Mouse (Mus musculus) kidney, postnatal 25 days (tissue): ENCODE results near the gene Itpkc.

Experiments used
- DNase-seq, 2 experiments: peaks; one replicate each; pipeline ENCODE4 v3.0.0; 2021; ENCODE audit warnings: mixed read lengths in 2 of 2

Itpkc gene

DNA sequence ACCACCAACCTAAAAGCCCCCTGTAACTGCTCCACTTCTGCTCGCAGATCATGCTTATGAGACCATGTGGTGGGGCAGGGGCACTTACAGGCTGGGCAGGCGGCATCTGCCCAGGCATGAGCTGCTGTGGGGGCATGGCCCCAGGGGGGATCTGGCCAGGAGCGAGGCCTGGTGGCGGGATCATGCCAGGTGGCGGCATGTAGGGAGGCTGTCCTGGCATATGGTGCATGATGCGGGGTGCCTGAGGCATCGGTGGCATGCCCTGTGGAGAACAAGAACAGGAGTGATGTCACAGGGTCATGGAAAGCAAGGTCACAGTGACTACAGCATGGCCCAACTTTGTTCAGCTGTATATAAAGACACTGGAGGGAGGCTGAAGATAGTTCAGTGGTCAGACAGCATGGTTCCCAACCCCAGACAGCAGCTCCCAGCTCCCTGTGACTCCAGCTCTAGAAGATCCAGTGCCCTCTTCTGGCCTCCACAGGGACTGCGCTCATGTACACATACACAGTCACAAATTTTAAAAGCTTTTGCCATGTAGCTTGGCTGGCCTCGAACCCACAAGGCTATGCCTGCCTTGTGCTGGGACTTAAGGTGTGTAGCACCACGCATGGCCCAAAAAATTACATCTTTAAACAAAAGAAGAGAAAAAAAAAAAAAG, 39.1 kb downstream of the Itpkc start:
- DNase-seq = peak in 1 of 2 experiments; percentile 25

DNA sequence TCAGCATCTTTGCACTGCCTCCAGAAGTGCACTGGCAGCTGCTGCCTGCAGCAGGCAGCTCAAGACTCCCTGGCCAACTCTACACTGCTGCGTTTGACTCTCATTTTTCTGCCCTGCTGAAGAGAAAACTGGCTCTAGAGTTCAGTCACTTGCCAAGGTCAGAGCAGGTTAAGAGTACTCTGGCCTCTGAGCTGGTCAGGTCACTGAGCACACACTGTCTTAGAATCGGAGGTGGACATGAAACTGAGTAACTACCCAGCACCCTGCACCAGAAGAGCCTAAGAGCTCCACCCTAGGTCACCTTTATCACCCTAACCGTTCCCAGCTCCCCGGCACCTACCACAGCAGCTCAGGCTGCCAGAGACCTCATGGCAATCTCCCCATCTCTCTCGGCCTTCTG, 42.5 kb downstream of the Itpkc start:
- DNase-seq = peak in 1 of 2 experiments; percentile 49

DNA sequence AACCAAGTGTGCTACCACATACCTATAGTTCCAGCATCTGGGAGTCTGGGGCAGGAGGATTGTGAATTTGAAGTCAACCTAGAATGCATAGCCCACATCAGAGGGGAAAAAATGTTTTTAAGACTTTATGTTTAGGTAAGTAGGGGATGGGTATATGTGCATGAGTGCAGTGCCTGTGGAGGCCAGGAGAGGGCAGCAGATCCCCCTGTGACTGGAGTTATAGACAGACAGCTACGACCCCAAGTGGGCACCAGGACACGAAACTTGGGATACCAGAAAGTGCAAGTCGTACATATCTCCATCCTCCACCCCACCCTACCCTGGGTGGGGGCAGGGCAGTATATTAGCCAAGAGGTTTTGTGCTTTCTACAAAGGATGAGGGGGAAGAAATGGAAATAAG, 43.5 kb downstream of the Itpkc start:
- DNase-seq = peak; percentile 44 to 47

- no peak for DNase-seq
Observed at GRCm38 (mm10) chr7:27182498-27182897, 46.0 kb downstream of the Itpkc start.

- no peak for DNase-seq
Observed at GRCm38 (mm10) chr7:27180837-27181695, 47.4 kb downstream of the Itpkc start, which contains the start of the genes Gm21983 and Mia. Gene Gm21983 (minus strand): TSS chr7:27181086. Gene Mia (minus strand): TSS chr7:27181157.

GRCm38 (mm10) chr7:27180036-27180435, 48.4 kb downstream of the Itpkc start:
- peak; percentile 93 for DNase-seq

DNA sequence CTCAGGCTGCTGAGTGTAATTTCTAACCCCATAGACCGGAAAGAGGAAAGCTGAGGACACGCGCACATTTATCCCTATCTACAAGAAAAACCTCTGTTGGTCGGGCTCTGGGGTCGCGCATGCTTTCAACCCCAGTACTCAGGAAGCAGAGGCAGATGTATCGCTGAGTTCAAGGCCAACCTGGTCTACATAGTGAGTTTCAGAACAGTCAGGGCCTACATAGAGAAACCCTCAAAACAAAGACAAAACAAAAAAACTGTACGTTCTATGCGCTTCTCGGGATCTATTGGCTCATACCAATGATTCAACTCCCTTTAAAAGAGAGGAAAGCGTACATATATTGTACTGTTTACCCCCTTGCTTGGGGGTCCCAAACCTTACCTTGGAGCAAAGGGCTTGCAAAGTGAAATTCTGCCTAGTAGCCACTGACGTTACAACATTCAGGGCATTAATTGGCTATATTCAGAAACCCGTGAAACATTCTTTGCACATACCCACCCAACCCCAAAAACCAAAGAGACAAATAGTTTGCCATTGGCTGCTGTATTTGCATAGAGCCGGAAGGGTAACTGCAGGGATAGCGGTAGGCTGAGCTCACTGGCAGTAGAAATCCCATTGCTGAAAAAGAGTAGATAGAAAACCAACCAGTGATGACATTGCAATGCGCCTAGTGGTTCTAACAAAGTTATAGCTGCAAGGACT, 49.1 kb downstream of the Itpkc start:
- DNase-seq = no peak

- peak; percentile 100 for DNase-seq
Observed at GRCm38 (mm10) chr7:27178324-27179216, 49.9 kb downstream of the Itpkc start, which contains the start of gene Rab4b. Gene Rab4b (minus strand): TSS chr7:27178896.

- DNase-seq = no peak
Observed at GRCm38 (mm10) chr7:27177942-27178323, 50.5 kb downstream of the Itpkc start.

GRCm38 (mm10) chr7:27174896-27175295, 53.6 kb downstream of the Itpkc start:
- no peak for DNase-seq

- no peak for DNase-seq
Observed at GRCm38 (mm10) chr7:27174496-27174895, 54.0 kb downstream of the Itpkc start.

DNA sequence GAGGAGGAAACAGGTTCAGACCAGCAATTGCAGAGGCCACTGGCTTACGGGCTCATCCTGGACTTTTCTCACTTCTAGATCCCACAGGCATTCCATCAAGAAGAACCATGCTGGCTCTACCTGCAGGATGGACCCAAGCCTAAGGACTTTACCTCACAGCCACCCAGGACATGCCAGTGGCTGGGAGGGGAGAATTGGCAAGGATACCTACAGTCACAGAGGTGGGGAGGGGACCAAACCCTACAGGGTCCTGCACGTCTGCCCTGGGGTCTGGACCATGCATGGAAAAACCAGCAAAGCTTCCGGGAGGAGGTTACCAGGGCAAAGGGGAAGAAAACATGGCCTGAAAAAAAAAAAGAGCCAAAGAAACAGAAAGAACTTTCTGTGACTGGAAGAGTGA, 57.5 kb downstream of the Itpkc start:
- no peak for DNase-seq

DNA sequence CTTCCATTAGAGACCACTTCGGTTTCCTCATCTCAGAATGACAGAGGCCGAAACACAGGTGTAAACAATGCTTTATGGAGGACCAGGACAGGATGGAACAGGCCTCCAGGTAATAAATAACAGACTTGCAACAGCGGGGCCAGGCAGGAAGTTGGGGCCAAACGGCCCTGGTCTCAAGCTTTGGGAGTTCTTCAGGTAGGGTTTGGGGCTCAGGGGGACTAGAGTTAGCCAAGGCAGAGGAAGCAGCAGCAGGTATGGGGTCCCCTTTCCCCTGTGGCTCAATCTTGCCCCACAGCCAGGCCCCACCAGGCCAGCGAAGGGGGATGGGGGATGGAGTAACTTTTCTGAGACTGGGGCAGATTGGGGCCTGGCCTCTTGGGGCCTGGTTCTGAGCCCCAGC, 60.1 kb downstream of the Itpkc start:
- peak in 1 of 2 experiments; percentile 61 for DNase-seq

DNA sequence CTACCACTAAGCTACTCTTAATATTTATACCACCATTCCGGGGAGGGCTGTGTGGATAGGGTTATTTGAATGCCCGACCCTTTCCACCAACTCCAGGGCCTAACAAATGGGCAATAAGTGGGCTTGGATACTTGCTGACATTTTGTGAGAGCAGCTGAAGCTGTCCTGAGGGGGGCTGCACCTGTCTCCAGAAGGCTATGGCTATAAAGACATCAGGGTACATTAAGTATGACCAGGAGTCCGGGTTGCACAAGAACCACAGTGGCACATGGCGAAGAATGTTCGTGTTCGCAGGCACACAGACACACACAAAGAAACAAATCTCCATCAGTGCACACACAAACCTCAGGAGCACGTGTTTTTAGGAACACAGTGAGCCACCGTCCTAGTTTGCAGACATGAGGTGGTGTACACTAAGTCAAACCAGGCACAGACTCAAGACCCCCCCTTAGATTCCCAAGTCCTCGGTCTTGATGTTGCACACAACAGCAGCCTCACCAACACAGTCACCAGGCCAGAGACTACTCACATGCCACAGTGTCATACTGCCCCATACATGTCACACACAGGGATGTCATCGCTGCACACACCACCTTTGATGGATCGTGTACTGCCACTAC, 60.9 kb downstream of the Itpkc start:
- DNase-seq = peak in 1 of 2 experiments; percentile 44

GRCm38 (mm10) chr7:27166614-27167474, 61.6 kb downstream of the Itpkc start, which contains the start of gene Egln2:
Gene Egln2 (minus strand): TSS chr7:27166802.
- DNase-seq = peak; percentile 97 to 98

DNA sequence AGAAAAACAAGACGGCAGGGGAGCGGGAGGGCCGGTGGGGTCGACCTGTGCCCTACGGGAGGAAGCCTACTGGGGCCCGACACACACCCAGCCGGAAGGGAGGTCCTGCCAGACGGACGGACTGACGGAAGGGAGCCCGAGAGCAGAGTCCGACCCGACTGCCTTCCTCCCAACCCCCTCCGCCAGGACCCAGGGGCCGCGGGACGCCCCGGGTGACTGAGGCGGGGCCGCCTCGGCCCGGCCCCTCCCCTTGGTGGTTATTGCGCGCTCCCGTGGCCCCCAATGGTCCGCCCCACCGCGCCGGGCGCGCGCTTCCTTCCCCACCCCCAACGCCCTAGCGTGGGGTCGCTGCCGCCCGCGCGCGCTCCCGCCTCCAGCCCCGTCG, 62.2 kb downstream of the Itpkc start:
- peak; percentile 91 to 97 for DNase-seq

- DNase-seq = no peak
Observed at GRCm38 (mm10) chr7:27165696-27166095, 62.8 kb downstream of the Itpkc start.

DNA sequence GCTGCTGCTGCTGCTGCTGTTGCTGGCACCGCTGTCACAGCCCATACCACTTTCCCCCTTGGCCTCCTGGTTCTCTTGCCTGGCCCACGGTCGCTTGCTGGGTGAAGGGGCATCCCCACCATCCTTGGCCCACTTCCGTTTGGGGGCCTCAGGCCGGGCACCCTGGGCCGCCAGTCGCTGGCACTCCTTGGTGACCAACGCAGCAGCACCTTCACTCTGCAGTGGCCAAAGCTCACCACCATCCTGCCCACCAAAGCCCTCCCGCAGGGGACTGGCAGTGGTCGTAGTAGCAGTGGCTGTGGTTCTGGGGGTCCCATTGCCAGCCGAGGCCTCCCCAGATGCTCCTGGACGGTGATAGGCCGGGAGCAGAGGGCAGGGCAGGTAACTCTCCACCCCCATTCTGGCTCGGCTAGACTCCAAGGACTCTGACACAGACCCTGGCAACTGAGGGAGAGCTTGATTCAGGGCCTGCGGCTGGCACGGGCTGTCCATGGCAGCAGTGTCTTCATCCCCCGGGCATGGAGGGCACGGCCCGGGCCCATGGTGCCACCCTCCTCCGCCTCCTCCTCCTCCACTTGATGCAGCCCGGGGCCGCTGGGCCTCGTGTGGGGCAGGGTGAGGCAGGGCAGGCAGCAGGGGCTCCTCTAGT, 63.3 kb downstream of the Itpkc start:
- peak; percentile 58 to 80 for DNase-seq

DNA sequence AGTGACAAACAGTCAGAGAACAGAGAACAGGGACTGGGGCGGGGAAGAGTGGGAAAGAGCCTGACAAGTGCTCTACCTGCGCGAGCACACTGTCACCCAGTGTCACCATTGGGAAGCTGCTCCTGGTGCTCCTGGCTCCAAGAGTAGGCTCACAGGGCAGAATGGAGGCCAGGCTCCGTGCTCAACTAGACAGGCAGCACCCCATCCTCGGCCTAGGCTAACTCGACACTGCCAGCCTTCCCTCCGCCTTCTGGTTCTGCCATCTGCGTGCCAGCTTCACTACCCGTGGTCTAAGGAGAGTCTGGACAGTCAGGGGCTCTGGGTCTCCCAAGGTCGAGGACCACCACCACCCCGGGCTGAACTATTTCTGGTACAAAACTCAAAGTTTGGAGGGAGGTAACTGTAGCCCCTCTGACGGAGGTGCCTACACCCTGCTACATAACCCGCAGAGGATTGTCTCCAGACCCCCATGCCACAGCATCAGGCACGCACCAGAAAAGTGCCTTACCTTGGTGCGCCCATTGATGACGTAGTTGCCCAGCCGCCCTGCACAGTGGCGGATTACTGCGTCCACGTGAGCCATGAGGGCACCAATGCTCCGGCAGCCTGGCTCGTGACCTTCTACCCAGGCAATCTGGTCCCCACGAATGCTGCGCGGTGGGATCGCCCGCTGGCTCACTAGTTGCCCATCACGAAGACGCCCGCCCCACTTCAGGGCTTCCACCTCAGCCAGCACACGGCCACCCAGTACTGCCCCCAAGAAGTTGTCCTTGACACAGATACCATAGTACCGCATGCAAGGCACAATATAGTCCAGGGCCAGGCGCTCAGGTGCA, 64.1 kb downstream of the Itpkc start:
- DNase-seq = peak in 1 of 2 experiments; percentile 77
